Mouse (Mus musculus): ENCODE results near the gene Igfbp6.
"Not testable (repeated sequence)": the region's sequence is repeated elsewhere in the genome, so short reads cannot be mapped to it uniquely, and the experiment has no call there.

The Igfbp6 gene

DNA sequence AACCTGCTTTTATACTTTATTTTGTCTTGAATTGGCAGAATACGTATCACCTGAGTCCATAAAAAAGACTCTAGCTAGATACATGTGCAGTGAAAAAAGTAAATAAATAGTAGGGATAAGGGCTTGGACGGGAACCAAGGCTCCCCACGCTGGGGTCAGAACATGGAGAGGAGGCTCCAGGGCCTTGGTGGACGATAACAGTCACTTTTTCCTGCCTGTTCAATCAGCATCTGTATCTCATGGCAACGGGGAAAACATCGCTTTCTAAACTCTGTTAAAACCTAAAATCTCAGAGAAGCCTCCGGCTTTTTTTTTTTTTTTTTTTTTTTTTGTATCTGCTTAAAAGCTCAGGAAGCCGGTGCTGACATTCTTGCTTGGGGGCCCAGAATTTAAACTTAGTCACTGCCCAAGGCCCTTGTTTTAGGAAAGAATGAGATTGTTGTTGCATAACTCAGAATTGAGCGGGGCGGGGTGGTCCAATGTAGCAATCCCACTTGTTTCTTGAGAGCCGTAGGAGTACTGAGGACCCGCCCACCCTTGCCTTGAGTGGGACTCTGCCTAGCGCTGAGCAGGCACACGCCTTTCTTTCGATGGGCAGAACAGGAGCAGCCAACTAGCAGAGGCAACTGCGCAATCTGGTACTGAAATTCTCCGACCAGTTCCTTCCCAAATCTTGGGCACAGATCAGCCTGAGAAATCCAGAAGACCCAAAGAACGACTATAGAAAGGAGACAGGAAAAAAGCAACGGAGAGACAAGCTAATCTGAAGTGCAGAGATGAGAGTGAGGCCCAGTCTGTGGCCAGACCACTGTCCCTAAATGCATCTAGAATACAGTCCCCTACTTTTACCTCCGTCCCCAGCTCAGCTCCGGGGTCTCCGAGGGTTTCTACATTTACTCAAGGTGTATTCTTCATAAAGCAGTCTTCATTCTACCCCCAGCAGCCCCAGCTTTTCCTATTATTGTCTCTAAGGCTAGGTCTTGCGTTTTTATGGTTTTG lies 949 bp upstream of the Igfbp6 start:
- DNase-seq: no peak

DNA sequence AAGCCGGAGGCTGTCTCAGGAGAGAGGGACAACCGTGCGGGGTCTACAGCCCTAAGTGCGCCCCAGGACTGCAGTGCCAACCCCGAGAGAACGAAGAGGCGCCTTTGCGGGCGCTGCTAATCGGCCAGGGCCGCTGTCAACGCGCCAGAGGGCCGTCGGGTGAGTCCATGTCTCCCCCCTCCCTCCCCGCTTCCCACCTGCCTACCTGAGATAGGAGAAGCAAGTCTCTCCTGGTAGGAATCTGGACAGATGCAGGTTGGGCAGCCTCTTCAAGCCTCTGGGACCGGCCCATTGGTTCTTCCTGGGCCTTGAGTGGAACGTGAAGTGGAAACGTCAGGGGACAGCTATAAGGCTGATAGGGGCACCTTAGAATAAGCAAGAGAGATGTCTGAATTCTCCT lies 564 bp downstream of the Igfbp6 start:
- DNase-seq: no peak

DNA sequence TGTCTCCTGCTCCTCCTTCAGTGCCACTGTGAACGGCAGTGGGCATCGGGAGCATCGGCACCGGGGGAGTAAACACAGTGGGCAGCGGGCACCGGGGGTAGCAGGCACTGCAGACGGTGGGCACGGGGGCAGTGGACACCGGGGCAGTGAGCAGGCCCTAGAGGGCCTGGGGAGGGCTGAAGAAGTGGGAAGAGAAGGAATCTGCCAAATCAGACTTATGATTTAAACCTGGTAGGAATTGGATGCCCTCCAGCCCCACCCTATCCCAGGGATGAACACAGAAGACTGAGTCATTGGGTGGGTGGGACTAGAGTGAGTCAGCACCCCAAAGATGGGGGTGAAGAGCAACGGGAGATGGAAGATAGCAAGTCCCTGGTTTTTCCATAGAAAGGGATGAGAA lies 1.2 kb downstream of the Igfbp6 start:
- DNase-seq: no peak

DNA sequence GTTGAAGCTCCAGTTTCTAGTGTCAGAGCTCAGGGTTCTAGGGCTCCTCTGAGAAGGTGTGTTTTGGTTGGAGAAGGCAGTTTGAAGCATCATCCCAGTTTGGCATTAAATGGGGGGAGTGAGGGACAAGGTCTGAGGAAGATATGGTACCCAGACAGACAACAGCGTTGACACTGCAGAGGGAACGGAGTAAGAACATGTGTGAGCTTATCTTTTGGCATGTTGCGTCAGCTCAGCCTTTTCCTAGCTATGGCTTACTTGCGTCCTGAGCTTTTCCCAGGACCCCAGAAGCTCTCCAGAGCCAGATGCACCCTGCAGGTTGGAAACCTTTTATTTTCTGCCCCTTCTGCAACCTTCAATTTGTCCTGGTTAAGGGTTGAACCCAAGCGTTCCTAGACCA lies 1.9 kb downstream of the Igfbp6 start:
- DNase-seq: no peak

DNA sequence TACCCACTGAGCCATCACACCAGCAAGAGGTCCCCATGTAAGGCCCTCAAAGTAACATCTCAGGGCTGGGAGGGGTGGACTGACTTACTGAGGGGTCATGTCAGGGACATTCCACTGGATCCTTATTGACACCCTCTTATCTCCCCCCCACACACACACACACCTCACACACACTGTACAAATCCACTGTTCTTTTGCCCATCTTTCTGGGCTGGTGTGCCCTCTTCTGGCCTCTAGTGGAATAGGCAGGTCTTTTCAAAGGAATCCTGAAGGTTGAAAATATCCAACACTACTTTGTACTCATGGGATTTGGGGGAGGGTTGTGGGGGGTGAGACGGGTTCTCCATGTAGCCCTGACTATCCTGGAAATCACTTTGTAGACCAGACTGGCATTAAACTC lies 2.7 kb downstream of the Igfbp6 start:
- peak; percentile 34 for DNase-seq

DNA sequence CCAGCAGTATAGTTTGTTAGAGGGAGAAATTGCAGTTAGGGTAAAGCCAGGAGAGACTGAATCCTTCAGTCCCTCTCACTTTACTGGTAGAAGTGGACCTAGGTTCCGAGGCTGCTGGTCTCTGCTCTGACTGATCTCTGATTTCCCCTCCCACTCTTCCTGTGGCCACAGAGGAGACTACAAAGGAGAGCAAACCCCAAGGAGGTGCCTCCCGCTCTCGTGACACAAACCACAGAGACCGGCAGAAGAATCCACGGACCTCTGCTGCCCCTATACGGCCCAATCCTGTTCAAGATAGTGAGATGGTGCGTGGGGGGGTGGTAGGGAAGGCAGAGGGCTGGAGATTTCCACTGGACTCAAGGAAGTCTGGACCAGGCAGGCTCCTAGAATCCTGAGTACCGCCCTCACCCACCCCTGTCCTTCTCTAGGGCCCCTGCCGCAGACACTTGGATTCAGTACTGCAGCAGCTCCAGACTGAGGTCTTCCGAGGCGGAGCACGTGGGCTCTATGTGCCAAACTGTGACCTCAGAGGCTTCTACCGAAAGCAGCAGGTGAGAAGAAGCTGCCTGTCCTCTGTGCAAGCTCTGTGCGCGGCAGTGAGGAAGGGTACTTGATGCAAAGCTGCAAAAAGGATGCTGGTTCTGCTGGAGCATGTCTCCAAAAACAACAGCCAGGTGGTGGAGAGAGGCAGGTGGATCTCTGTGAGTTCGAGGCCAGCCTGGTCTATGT lies 3.7 kb downstream of the Igfbp6 start:
- DNase-seq: no peak

DNA sequence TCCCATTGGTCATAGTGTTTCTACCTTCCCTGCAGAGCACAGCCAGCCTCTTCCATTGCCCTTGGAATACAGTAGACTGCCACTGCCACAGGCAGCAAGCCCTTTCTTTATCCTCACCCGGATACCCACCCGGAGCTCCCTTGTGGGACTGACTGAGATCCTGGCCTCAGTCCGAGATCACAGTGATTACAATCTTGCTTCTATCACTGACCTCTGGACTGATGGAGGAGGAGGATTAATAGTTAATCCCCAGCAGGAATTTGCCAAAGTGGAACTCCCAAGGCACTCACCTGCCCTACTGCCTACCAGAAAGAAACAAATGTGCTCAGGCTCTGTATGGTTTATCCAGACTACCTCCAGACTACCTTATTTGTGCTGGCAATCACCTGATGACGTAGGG lies 5.4 kb downstream of the Igfbp6 start:
- peak; percentile 56 for DNase-seq

DNA sequence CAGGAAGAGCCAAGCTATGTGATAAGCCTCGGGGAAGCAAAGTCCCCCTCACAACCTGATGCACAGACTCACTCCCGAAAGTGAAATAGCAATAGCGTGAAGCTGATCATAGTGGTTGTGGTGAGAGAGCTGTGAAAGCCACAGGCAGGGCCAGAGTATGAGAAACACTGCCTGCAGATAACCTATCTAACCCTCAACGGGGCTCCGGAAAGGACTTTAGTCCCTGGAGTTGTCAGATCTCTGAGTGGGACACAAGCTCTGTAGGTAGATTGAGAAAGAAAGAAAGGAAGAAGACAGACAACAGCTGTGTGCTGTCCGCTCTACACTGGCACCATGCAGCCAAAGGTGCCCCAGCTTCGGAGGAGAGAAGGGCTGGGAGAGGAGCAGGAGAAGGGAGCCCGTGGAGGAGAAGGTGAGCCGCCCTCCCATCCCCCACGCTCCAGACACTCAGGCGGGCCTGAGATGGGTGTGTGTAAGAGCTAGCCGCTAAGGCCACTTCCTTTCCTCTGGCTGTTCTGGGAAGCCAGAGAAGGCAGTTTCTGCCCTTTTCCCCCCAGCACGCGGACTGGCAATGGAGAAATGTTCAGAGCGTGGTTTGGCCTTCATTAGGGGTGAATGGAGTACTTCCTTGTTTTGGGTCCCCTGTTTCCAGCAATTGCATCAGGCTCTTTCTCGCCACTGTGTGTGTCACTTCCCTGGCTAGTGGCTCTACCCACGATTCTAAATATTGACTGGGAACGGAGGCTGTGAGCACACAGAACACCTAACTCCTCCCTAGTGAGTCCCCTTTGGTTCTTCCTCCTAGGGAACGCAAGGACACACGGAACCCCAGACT lies 6.4 kb downstream of the Igfbp6 start, which contains the start of gene Soat2:
TSS of gene Soat2 (plus strand) at position 226 of the 835 bp plus-strand sequence.
- DNase-seq: peak; percentile 27

DNA sequence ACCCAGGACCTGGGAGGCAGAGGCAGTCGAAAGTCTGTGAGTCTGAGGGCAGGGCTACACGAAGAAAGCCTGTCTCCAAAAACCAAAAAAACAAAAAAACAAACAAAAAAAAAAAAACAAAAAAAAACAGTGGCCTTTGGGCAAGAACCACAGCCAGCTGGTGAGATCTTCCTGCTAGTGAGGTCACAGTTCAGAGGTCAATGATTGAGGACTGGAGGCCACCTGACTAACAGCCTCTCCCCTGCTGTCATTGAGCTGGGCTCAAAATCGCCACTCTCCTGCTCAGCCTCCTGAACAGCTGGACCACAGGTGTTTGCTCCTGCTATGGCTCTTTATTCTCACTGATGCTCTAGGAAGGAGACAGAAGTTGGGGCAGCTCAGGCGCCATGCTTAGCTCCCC lies 8.5 kb downstream of the Igfbp6 start:
- DNase-seq: no peak

DNA sequence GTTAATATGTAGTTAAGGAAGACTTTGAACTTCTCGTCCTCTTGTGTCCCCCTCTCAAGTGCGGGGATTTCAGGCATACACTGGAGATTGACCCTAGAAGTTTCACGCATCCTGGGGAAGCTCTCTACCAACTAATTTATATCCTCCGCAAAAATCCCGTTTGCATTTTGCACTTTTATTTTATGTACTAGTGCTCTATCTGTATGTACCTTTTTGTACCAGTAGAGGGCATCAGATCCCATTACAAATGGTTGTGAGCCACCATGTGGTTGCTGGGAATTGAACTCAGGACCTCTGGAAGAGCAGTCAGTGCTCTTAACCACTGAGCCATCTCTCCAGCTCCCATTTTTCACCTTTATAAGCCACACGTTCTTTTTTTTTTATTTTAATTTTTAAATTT lies 10.8 kb downstream of the Igfbp6 start:
- not testable (repeated sequence) for DNase-seq

DNA sequence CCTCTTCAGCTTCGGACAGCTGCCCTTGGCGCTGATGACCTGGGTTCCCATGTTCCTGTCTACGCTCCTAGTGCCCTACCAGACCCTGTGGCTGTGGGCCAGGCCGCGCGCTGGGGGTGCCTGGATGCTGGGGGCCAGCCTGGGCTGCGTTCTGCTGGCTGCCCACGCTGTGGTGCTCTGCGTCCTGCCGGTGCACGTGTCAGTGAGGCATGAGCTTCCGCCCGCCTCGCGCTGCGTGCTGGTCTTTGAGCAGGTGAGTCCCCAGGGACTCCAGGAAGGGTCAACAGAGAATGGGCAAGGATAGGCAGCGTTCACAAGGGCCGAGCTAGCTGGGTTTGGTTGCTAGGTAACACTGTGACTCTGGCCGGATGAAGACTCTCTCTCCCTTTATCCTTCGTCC lies 12.7 kb downstream of the Igfbp6 start:
- DNase-seq: no peak

DNA sequence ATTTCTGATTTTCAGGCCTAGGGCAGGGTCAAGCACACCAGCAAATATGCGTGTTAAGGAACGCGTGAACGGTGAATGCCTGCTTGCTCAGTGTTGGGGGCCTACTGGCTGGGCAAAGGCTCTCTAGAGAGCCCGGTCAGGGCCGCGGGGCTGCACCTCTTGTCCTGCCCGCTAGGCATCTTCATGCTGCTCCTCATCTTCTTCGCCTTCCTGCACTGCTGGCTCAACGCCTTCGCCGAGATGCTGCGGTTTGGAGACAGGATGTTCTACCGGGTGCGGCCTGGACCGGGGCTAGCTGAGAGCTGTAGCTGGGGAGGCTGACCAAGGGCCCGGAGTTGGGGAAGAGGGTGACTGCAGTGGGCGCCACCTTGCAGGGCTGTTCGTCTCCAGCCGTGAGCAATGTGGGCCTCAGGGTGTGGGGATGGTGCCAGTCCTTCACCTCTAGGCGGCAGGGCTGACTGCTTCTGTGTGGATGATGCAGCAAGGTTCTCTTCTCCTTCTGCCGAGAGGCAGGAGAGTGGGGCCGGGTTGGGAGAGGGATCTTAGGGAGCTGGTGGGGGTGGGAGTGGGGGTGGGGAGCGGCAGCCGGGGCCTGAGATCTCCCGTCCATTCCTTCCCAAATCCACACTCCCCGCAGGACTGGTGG lies 16.4 kb downstream of the Igfbp6 start:
- DNase-seq: no peak

DNA sequence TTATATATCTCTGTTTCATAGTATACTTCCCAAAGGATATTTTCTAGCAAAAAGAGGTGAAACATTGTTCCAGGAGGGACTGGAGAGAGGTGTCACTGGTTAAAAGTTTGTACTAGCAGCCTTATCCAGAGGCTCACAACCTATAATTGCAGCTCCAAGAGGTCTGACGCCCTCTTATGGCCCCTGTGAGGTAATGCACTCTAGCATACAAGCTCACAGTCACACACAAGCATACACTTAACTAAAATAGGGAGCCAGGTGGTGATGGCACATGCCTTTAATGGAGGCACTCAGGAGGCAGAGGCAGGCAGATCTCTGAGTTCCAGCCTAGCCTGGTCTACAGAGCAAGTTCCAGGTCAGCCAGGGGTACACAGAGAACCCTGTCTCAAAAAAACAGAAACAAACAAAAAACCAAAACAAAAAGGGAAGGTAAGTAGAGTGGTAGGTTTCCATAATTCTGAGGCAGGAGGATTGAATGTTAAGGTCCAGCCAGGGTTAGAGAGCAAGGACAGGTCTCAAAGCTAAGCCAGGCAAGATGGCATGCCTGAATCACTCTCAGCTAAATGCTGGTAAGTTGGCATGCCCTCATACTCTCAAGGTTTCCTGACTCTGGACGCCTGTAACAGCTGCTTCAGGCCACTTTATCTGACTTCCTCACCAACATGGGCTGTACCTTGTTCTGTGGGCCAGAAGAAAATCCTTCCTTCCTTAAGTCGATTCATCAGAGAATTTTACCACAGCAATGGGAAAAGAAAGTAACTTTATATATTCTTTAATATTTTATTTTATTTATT lies 19.9 kb downstream of the Igfbp6 start:
- DNase-seq: no peak

DNA sequence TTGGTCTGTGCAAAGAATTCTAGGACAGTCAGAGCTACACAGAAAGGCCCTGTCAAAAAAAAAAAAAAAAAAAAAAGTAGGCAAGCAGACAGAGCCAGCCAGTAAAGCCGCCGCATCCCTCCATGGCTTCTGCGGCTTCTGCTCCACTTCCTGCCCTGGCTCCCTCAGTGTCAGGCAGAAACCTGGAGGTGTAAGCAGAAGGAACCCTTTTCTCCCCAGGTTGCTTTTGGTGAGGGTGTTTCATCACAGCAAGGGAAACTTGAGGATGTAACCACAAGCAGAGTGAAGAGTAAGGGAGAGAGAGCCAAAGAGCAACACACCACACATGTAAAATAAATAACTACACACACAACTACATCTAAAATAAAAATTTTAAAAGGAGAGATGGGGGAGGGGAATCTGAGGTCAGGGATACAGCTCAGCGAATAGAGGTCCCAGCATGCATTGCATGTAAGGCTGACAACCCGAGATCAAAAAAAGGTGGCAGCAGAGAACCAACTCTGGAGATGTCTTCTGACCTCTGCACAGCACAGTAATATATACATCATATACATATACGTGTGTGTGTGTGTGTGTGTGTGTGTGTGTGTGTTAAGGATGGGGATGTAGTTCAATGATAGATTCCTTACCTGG lies 21.4 kb downstream of the Igfbp6 start:
- no peak for DNase-seq

DNA sequence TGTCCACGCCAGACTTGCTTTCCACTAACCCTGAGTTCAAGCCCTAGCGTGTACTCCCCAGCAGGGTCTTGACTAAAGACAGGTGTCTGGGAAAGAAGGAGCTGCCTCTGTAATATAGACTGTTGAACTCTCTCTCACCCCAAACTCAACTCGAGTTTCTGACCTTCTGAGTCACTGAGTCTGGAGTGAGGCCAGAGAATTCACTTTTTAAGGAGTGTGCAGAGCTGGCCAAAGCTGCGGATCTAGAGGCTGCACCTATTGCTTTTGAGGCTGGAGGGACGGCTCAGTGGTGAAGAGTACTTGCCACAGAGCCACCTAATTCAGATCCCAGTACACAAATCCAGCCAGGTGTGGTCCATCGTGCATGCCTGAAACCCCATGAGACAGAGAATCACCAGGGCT lies 23.5 kb downstream of the Igfbp6 start:
- no peak for DNase-seq

DNA sequence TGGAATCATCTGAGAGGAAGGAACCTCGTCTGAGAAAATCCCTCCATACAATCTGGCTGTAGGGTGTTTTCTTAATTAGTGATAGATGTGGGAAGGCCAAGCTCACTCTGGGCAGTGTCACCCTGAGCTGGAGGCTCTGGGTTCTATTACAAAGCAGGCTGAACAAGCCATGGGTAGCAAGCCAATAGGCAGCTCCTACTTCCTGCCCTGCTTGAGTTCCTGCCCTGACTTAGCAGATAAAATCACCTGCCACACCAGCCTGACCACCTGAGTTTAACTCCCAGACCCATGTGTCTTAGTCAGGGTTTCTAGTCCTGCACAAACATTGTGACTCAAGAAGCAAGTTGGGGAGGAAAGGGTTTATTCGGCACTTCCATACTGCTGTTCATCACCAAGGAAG lies 24.9 kb downstream of the Igfbp6 start:
- no peak for DNase-seq

DNA sequence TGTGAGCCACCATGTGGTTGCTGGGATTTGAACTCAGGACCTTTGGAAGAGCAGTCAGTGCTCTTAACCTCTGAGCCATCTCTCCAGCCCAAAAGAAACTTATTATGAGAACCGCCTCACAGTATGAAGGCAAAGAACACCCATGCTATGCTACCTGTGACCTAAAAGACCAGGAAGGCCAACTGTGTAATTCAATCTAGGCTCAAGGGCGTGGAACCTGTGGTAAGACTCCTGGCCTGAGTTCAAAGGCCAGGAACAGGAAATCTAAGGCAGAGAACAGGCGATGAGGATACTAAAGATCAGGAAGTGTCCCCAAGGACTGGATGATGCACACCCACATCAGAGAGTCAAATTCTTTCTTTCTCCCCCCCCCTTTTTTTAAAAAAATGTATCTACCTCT lies 29.4 kb downstream of the Igfbp6 start:
- DNase-seq: no peak

DNA sequence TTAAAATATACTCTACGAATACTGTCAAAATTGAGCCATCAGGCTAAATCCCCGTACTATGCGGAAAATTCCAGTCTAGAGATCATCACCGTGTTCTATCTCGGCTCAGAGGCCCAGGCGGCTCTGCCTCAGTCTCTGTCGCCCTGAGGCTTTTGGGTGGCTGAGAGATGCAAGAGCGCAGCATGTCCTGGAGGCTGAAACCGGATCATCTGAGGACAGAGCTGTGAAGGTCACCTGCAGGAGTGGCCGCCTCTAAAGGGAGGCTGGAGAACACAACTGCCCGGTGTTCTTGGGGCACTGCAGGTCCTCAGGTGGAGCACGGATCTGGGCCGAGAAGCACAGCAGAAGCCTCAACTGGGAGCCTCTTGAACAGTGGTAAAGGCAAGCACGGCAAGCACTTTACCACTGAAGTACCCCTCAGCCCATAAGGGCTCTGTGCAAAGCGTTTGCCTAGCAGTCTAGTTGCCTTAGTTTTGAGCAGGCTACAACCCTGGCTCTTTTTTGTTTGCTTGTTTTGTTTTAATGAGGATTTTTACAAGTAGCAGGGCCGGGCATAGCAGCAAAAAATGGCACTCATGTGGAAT lies 31.7 kb downstream of the Igfbp6 start:
- no peak for DNase-seq

DNA sequence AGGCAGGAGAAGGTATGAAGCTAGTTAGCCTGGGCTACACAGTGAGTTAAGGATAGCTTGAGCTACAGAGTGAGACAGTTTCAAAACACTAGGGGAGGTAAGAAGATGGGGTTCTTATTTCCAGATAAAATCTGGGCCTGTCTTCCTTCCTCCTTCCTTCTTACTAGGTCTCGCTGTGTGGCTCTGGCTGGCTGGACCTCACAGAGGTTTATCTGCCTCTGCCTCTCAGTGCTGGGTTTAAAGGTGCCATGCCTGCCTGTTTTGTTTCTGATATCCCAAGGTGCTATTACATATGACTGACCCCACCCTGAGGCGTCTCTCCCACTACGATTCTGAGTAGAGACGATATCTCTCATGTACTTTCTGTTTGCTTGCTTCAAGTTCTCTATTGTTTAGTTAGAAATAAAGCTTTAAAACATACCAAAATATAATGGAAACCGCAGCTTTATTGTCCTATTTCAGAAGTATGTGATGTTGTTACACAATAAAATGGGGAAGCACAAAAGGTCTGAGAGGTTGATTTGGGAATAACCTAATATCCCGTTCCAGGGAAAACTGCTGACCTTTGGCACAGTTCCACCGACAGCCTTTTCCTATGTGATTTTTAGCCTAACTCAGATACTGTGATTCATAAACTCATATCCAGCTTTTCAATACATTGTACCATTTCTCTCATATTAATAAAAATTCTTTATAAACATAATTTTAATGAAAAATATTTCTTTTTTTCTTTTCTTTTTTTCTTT lies 32.6 kb downstream of the Igfbp6 start:
- no peak for DNase-seq

DNA sequence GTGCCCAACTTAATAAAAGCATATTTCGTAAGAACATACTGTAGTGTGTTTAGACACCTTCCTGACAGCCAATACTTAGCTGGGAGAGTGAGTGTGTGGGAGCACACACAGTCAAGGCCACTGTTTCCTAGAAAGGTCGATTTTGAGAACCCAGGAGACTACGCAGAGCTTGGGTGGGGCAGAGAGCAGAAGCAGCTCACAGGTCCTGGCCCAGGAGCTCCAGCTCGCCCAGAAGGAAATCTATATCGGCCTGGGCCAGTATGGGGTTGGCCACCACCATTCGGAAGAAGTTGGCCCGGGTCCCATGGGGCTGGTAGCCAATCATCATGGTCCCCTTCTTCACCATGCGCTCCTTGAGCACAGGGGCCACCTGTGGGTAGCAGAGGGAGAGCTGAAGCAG lies 33.3 kb downstream of the Igfbp6 start:
- no peak for DNase-seq

All from kidney, adult 11 months (tissue).